Mouse (Mus musculus) kidney, embryonic 15.5 days (tissue): ENCODE data around the gene Fam81b. TPM values are rescaled to one million over a fixed set of nuclear protein-coding genes. Genes with fewer than 3 reads are reported as not detected.

ENCODE experiments used
- ATAC-seq: fragments of 200-750 bp; cut with Nextera tagmentation; replicated peaks from 2 replicates; pipeline ENCODE4 v1.8.0; 2017; ENCODE audit warnings: moderate TSS enrichment; ENCODE audit not compliant: low FRiP score
- H3K27ac ChIP-seq: fragments of 300-500 bp; sonication (generic); 2 replicates; pipeline ENCODE4 v1.5.1; 2015; ENCODE audit warnings: mild to moderate bottlenecking, inconsistent platforms
- H3K27me3 ChIP-seq: fragments of 300-500 bp; sonication (generic); 2 replicates; pipeline ENCODE4 v1.6.1; 2015; ENCODE audit warnings: inconsistent platforms
- H3K36me3 ChIP-seq: fragments of 300-500 bp; sonication (generic); 2 replicates; pipeline ENCODE4 v1.6.1; 2015; ENCODE audit warnings: inconsistent platforms
- H3K4me1 ChIP-seq: fragments of 300-500 bp; sonication (generic); 2 replicates; pipeline ENCODE4 v1.6.1; 2015; ENCODE audit warnings: inconsistent platforms
- H3K4me2 ChIP-seq: fragments of 300-500 bp; sonication (generic); 2 replicates; pipeline ENCODE4 v1.6.1; 2015; ENCODE audit warnings: moderate library complexity, mild to moderate bottlenecking, inconsistent platforms
- H3K4me3 ChIP-seq: fragments of 300-500 bp; sonication (generic); replicated peaks from 2 replicates; pipeline ENCODE4 v1.5.1; 2015; ENCODE audit warnings: mild to moderate bottlenecking, inconsistent platforms
- H3K9ac ChIP-seq: fragments of 300-500 bp; sonication (generic); 2 replicates; pipeline ENCODE4 v1.6.1; 2015; ENCODE audit warnings: mild to moderate bottlenecking, inconsistent platforms
- H3K9me3 ChIP-seq: fragments of 300-500 bp; sonication (generic); replicated peaks from 2 replicates; pipeline ENCODE4 v1.6.1; 2016; ENCODE audit warnings: inconsistent platforms
- WGBS: fragments of 180-500 bp; shearing (Covaris S2); methylation state at CpG from one replicate; pipeline ENCODE4 v1.1.7; 2015; ENCODE audit warnings: mixed read lengths; 5-methylcytosine and 5-hydroxymethylcytosine counted together
- microRNA-seq: library from miRNA; unstranded; fragments of <30 nt; microRNA quantifications from one replicate; pipeline ENCODE4, GENCODE M21; 2016
- polyA plus RNA-seq: library from polyadenylated mRNA; unstranded; fragments of >200 nt; fragmentation: Nextera tagmentation; extraction: Ambion mirVana; gene quantifications from 2 replicates; pipeline ENCODE4 v1.2.1, GENCODE M21; 2015

Gene Fam81b
- polyA plus RNA-seq, 1 experiment from 2014 or later: not detected

DNA sequence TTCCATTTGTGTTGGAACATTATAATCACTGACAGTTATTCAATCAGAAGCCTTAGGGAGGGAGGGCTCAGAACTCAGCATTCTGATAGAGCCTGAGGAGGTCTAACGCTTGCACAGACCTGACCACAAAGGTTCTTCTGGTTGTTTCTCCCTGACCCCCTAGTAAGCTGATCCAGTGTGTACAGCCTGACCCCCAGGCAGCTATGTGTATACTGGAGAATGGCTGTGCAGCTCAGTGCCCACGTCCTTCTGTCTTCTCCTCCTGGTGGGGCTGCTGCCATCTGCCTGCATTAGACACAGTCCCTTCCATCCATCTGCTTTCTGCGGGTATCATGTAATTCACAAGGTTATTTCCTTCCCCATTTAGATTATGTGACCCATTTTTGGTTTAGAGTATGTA, 115.7 kb downstream of the Fam81b start:
- peaks cover 61% of the 10 kb centered on the region for H3K36me3 ChIP-seq
- no peak for ATAC-seq

DNA sequence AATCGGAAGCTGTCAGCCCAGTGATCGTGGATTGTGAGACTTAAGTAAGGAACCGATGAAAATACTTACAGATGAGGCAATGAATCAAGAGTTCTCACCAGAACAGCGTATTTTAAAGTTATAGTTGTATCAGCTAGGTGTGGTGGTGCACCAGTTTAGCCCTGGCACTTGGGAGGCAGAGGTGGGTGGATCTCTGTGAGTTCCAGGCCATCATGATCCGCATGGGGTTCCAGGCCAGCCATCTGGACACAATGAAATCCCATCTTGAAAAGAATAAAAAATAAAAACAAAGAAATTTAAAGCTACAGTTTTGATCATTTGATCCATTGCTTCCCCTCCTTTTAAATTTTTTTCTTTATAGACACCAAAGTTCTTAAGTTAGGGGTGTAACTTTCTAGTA, 117.2 kb downstream of the Fam81b start:
- Histone ChIP-seq H3K9me3 (no peaks in the 10 kb centered on the region), H3K9ac (no peak overlapping the region), H3K4me1 (no peaks in the 10 kb centered on the region), H3K4me2 (no peak overlapping the region), H3K36me3 (peaks cover 62% of the 10 kb centered on the region), H3K27me3 (no peaks in the 10 kb centered on the region), H3K4me3 (no peak overlapping the region), H3K27ac (no peak overlapping the region)
- ATAC-seq: no peak
- 96% methylated on average over 5 of the region's 5 CpGs for WGBS

More for the DNA sequence above, 115.7 kb downstream of the Fam81b start:
- Histone ChIP-seq H3K9me3 (no peaks in the 10 kb centered on the region), H3K4me3 (no peak overlapping the region), H3K27ac (no peak overlapping the region), H3K9ac (no peak overlapping the region), H3K4me1 (no peaks in the 10 kb centered on the region), H3K27me3 (no peaks in the 10 kb centered on the region), H3K4me2 (no peak overlapping the region)
- 95% methylated on average over 3 of the region's 3 CpGs for WGBS

DNA sequence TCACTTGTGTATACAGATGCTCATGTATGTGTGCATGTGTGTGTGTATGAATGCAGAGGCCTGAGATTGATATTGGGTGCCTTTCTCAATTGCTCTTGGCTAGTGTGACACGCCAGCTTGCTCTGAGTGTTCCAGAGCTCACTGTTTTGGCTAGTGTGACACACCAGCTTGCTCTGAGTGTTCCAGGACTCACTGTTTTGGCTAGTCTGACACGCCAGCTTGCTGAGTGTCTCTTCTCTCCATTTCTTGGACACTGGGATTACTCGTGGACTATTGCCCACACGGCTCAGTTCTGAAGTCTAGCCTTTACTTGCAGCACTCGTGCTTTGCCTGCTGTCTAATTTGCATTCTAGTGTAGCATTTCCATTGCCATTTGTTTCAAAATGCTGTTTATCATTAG, 126.2 kb downstream of the Fam81b start:
- no peaks in the 10 kb centered on the region for H3K27me3 ChIP-seq
- WGBS: 96% methylated on average over 5 of the region's 5 CpGs
- H3K36me3 ChIP-seq: peaks cover 45% of the 10 kb centered on the region
- H3K27ac ChIP-seq: no peak overlapping the region
- H3K9ac ChIP-seq: no peak overlapping the region
- no peak overlapping the region for H3K4me3 ChIP-seq
- H3K9me3 ChIP-seq: no peaks in the 10 kb centered on the region
- H3K4me1 ChIP-seq: no peaks in the 10 kb centered on the region
- ATAC-seq: no peak
- no peak overlapping the region for H3K4me2 ChIP-seq

DNA sequence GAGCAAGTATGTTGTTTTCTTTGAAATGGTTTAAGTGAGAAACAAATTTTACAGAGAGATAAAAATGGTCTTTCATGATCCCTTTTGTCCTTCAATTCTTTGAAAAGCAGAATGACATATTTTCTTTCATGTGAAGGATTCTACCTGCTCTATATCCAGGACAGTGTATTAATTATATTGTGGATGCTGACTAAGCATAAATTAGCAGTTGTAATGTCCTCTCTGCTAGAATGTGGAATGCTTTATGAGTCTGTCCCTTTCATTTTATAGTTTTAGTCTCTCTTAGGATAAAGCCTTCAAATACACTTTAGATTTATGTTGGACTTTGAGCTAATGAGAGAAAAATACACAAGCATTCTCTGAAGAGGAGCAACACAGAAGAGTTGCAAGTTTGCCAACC, 130.6 kb downstream of the Fam81b start:
- H3K27me3 ChIP-seq: no peaks in the 10 kb centered on the region
- H3K27ac ChIP-seq: no peak overlapping the region

DNA sequence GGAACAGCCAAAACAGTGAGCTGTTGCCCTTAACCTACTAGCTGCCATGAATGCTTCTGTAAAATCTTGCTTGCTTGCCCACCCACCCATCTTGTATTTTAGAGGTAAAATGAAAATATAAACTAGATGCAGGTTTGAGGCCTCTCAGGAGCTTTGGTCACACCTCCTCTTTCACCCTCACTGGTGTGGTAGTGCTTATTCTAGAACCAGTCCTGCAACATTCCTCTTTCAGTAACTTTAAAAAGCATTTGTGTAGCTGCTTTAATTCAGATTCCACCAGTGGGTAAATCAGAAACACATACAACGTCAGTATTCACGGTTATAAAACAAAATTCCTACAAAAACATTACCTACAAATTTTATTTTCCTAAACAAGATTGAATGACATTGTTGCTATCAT, 144.3 kb downstream of the Fam81b start:
- H3K4me3 ChIP-seq: no peak overlapping the region
- no peak overlapping the region for H3K9ac ChIP-seq
- no peaks in the 10 kb centered on the region for H3K9me3 ChIP-seq
- H3K27me3 ChIP-seq: no peaks in the 10 kb centered on the region
- ATAC-seq: no peak
- H3K4me1 ChIP-seq: no peaks in the 10 kb centered on the region
- peaks cover 72% of the 10 kb centered on the region for H3K36me3 ChIP-seq
- no peak overlapping the region for H3K4me2 ChIP-seq
- WGBS: 81% methylated on average over 2 of the region's 2 CpGs
- no peak overlapping the region for H3K27ac ChIP-seq

More for the DNA sequence above, 130.6 kb downstream of the Fam81b start:
- Histone ChIP-seq H3K9me3 (no peaks in the 10 kb centered on the region), H3K4me2 (no peak overlapping the region), H3K36me3 (peaks cover 35% of the 10 kb centered on the region), H3K4me1 (no peaks in the 10 kb centered on the region), H3K4me3 (no peak overlapping the region), H3K9ac (no peak overlapping the region)
- no peak for ATAC-seq

DNA sequence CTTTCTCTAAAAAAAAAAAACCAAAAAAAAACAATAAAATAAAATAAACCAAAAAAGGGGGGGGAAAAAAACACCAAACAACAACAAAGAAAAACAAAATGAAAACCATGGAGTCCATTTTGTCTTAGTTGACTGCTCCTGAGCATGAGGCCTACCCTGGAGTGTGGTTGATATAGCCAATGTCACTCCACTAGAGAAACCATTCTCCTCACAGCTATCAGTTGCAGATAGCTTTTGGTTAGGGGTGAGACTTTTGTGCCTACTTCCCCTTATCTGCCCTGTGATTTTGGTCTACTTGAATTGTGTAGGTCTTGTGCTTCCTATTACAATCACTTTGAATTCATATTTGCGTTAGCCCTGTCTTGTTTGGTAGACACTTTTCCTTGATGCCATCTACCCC, 147.4 kb downstream of the Fam81b start:
- H3K9me3 ChIP-seq: no peaks in the 10 kb centered on the region
- H3K4me1 ChIP-seq: no peaks in the 10 kb centered on the region
- ATAC-seq: no peak
- no peak overlapping the region for H3K4me2 ChIP-seq
- no peak overlapping the region for H3K4me3 ChIP-seq
- H3K9ac ChIP-seq: no peak overlapping the region
- no peaks in the 10 kb centered on the region for H3K27me3 ChIP-seq
- H3K27ac ChIP-seq: no peak overlapping the region
- 98% methylated on average over 1 of the region's 1 CpGs for WGBS
- peaks cover 68% of the 10 kb centered on the region for H3K36me3 ChIP-seq

DNA sequence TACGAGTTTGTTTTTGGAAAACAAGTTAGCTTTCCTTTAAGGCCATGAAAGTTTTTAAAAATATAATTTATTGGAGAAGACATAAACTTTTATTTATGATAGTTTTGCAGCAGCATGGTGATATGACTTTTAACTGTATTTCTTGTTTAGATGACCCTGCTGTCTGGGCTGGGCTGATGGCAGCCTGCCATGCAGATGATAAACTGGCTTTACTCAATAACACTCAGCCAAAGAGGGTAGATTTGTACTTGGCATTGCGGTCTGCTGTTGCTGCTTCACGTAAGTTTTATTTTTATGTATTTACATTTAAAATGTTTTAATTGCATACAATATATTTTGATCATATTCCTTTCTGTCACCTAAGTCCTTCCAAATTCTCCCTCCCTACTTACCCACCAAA, 147.8 kb downstream of the Fam81b start:
- Histone ChIP-seq H3K4me2 (no peak overlapping the region), H3K27ac (no peak overlapping the region), H3K27me3 (no peaks in the 10 kb centered on the region), H3K4me3 (no peak overlapping the region), H3K36me3 (peaks cover 65% of the 10 kb centered on the region), H3K9me3 (no peaks in the 10 kb centered on the region), H3K4me1 (no peaks in the 10 kb centered on the region), H3K9ac (no peak overlapping the region)
- no peak for ATAC-seq
- WGBS: 71% methylated on average over 3 of the region's 3 CpGs

Small RNA genes within 50 kb of the gene (microRNA-seq; reads per million reads assigned to microRNA genes)
- not detected for gene Gm24025

Other genes starting within 250 kb of the Fam81b start
- gene Gpr150, start 248.1 kb downstream of the Fam81b start, polyA plus RNA-seq: 0.44 and 0.60 TPM in 2 replicates
- gene Arsk, start 206.4 kb downstream of the Fam81b start, polyA plus RNA-seq: 9.3 and 10.5 TPM in 2 replicates
- gene Ttc37, start 206.3 kb downstream of the Fam81b start, polyA plus RNA-seq: 13.3 and 15.7 TPM in 2 replicates
- 0.30 and 0.53 TPM in 2 replicates for gene Mctp1, start 79.5 kb upstream of the Fam81b start, polyA plus RNA-seq